Mouse (Mus musculus): ENCODE results near the gene She.

DNA sequence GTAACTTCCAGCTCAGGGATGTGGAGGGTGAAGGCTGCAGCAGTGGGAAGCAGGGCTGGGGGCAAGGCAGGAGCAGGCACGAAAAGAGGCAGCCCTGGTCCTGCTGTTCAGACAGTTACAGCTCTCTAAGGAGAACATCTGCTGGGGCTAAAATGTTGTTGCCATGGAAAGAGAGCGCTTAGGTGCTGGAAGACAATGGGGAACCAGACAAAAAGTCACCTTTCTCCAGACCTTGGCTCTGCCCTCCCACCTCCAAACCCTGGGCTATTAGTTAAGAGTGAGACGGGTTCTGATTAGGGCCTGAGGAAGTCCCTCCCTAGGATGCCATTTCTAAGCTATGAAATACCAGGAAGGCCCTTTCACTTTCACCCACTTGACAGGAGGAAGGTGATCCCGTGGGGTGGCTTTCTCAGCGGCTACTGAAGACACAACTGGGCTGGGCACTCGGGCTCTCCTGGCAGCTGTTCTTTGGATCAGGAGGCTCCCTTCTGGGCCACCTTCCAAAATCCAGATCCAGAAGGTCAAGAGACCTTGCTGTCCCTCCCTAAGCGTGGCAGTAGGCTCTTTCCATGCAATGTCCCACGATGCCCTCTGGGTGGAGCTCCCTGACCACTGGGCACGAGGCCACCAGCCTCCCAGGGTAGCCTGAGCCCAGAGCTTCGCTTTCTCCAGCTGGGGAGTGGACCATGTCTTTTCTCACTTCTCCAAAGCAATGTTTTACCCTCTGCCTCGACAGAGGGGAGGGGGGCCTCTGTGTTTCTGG lies 46.0 kb upstream of the She start:
- peak; percentile 82 for TF ChIP-seq CTCF (IDR thresholded peaks at IDR 0.05; ENCODE audit: low read depth, low read length)
- TF ChIP-seq POLR2A (IDR thresholded peaks at IDR 0.05; ENCODE audit: insufficient read depth, low read length) = no peak
